Mouse (Mus musculus) heart, adult 2 months (tissue): ENCODE measurements around the gene Med13. TPM values are rescaled to one million over a fixed set of nuclear protein-coding genes. Genes with fewer than 3 reads are reported as not detected.

Source experiments
- DNase-seq, 2 experiments: peaks; one replicate each; pipeline ENCODE4 v3.0.0; 2021
- H3K27ac ChIP-seq: fragments of 200-600 bp; 2 replicates; pipeline ENCODE4 v1.8.1; 2022
- H3K27me3 ChIP-seq: fragments of 200-500 bp; 2 replicates; pipeline ENCODE4 v1.6.1; 2012; ENCODE audit warnings: mild to moderate bottlenecking, low read length, inconsistent platforms, mixed read lengths; ENCODE audit not compliant: control insufficient read depth, insufficient read depth
- H3K36me3 ChIP-seq: fragments of 200-500 bp; 2 replicates; pipeline ENCODE4 v1.6.1; 2012; ENCODE audit warnings: low read length, inconsistent platforms; ENCODE audit not compliant: control insufficient read depth, insufficient read depth
- H3K4me1 ChIP-seq: fragments of 200-500 bp; 2 replicates; pipeline ENCODE4 v1.6.1; 2011; ENCODE audit warnings: low read length; ENCODE audit not compliant: control insufficient read depth, insufficient read depth
- H3K4me3 ChIP-seq: fragments of 200-600 bp; 2 replicates; pipeline ENCODE4 v1.8.1; 2022
- H3K79me2 ChIP-seq: fragments of 200-500 bp; replicated peaks from 2 replicates; pipeline ENCODE4 v1.6.1; 2012; ENCODE audit warnings: mild to moderate bottlenecking, inconsistent platforms, low read length, moderate library complexity, mixed read lengths; ENCODE audit not compliant: control insufficient read depth, insufficient read depth
- H3K9ac ChIP-seq: fragments of 200-500 bp; 2 replicates; pipeline ENCODE4 v1.6.1; 2012; ENCODE audit warnings: low read depth, mild to moderate bottlenecking, control low read depth, inconsistent platforms, low read length, mixed read lengths
- CTCF ChIP-seq: fragments of 200-600 bp; IDR thresholded peaks from 2 replicates; pipeline ENCODE4 v1.8.1; 2022; ENCODE audit warnings: antibody characterized with exemption, mild to moderate bottlenecking, moderate library complexity
- EP300 ChIP-seq: fragments of 200-500 bp; IDR thresholded peaks from 2 replicates; pipeline ENCODE4 v1.6.1; 2011; ENCODE audit warnings: low read depth, low read length, control low read depth; ENCODE audit not compliant: insufficient read depth
- POLR2A ChIP-seq: fragments of 200-500 bp; IDR thresholded peaks from 2 replicates; pipeline ENCODE4 v1.6.1; 2011; ENCODE audit warnings: mild to moderate bottlenecking, low read depth, low read length, control low read depth; ENCODE audit not compliant: insufficient read depth
- WGBS: fragments of 180-500 bp; shearing (Covaris S2); methylation state at CpG from one replicate; pipeline ENCODE4 v1.1.7; 2018; 5-methylcytosine and 5-hydroxymethylcytosine counted together
- intact Hi-C: fragments of 180-260 bp; cut with DNase I; formaldehyde crosslinking; loops from one replicate; pipeline ENCODE4 v1.15.1; 2025
- polyA plus RNA-seq: library from polyadenylated mRNA; depleted of rRNA; stranded (reverse); fragments of >200 nt; gene quantifications from 2 replicates; pipeline ENCODE4 v1.2.3, GENCODE M21; 2012; rRNA removed
- total RNA-seq, 2 experiments: library from RNA; stranded (reverse); gene quantifications; 2 replicates each; pipeline ENCODE4 v1.2.3; 2021

Gene Med13
- total and polyA plus RNA-seq, 3 experiments, result 15.9 to 36.6 (median 32.2) TPM

- 33% methylated on average over 1 of the region's 1 CpGs for WGBS
- no peaks in the 10 kb centered on the region for H3K27me3 ChIP-seq
- peaks cover 1% of the 10 kb centered on the region; the same call in 1 of the 2 replicates for H3K4me1 ChIP-seq
- intact Hi-C loops, result no loop called here
- H3K27ac ChIP-seq, result no peak overlapping the region
- no peaks in the 10 kb centered on the region for H3K36me3 ChIP-seq
- DNase-seq, result no peak
- no peak for TF ChIP-seq POLR2A
- no peak for TF ChIP-seq EP300
- no peak for TF ChIP-seq CTCF
- no peak overlapping the region for H3K9ac ChIP-seq
- H3K79me2 ChIP-seq, result no peaks in the 10 kb centered on the region
- H3K4me3 ChIP-seq, result no peak overlapping the region
Observed at GRCm38 (mm10) chr11:86253342-86253741, 104.1 kb downstream of the Med13 start.

GRCm38 (mm10) chr11:86232446-86232845 lies 125.0 kb downstream of the Med13 start:
- TF ChIP-seq CTCF (no peak), POLR2A (no peak), EP300 (no peak)
- no peaks in the 10 kb centered on the region for H3K36me3 ChIP-seq
- WGBS, result 86% methylated on average over 4 of the region's 4 CpGs

GRCm38 (mm10) chr11:86231781-86232350 lies 125.5 kb downstream of the Med13 start:
- Histone ChIP-seq H3K9ac (no peak overlapping the region), H3K4me1 (no peaks in the 10 kb centered on the region), H3K79me2 (no peaks in the 10 kb centered on the region), H3K27ac (no peak overlapping the region), H3K27me3 (no peaks in the 10 kb centered on the region), H3K36me3 (no peaks in the 10 kb centered on the region), H3K4me3 (no peak overlapping the region)
- no peak for TF ChIP-seq POLR2A
- no peak for DNase-seq
- intact Hi-C loops, result no loop called here
- 97% methylated on average over 13 of the region's 13 CpGs for WGBS

More at GRCm38 (mm10) chr11:86232446-86232845, 125.0 kb downstream of the Med13 start:
- Histone ChIP-seq H3K4me1 (no peaks in the 10 kb centered on the region), H3K79me2 (no peaks in the 10 kb centered on the region), H3K9ac (no peak overlapping the region), H3K4me3 (no peak overlapping the region), H3K27me3 (no peaks in the 10 kb centered on the region), H3K27ac (no peak overlapping the region)
- no peak for DNase-seq
- intact Hi-C loops, result no loop called here

- no peaks in the 10 kb centered on the region for H3K79me2 ChIP-seq
- intact Hi-C loops, result no loop called here
- TF ChIP-seq CTCF (no peak), EP300 (no peak), POLR2A (no peak)
- H3K9ac ChIP-seq, result no peak overlapping the region
- H3K27ac ChIP-seq, result no peak overlapping the region
- WGBS, result 86% methylated on average over 8 of the region's 8 CpGs
- no peak overlapping the region for H3K4me3 ChIP-seq
- no peaks in the 10 kb centered on the region for H3K27me3 ChIP-seq
- H3K4me1 ChIP-seq, result no peaks in the 10 kb centered on the region; the same call in 1 of the 2 replicates
- DNase-seq, result no peak
- H3K36me3 ChIP-seq, result no peaks in the 10 kb centered on the region
Observed at GRCm38 (mm10) chr11:86226646-86227180, 130.7 kb downstream of the Med13 start.

- DNase-seq, result no peak
- Histone ChIP-seq H3K4me3 (no peak overlapping the region), H3K36me3 (no peaks in the 10 kb centered on the region), H3K9ac (no peak overlapping the region), H3K27ac (no peak overlapping the region), H3K27me3 (no peaks in the 10 kb centered on the region), H3K79me2 (no peaks in the 10 kb centered on the region), H3K4me1 (no peaks in the 10 kb centered on the region; the same call in 1 of the 2 replicates)
- TF ChIP-seq POLR2A (no peak), EP300 (no peak), CTCF (no peak)
- intact Hi-C loops, result no loop called here
- WGBS, result 85% methylated on average over 4 of the region's 4 CpGs
Observed at GRCm38 (mm10) chr11:86225761-86226160, 131.6 kb downstream of the Med13 start.

Other genes starting within 250 kb of the Med13 start
- gene Brip1, start 156.4 kb downstream of the Med13 start, total RNA-seq, result under 1 TPM; 0.39 to 0.64 TPM
- 0.14 and 0.29 TPM in 2 replicates for gene Brip1, start 156.4 kb downstream of the Med13 start, polyA plus RNA-seq
- 1 to 10 TPM; 5.2 to 7.5 TPM for gene Ints2, start 100.0 kb downstream of the Med13 start, total RNA-seq
- gene Ints2, start 100.0 kb downstream of the Med13 start, polyA plus RNA-seq, result 3.2 and 5.7 TPM in 2 replicates
- 10 to 100 TPM; 26.2 to 35.0 TPM for gene Rnft1, start 127.1 kb upstream of the Med13 start, total RNA-seq
- gene Rnft1, start 127.1 kb upstream of the Med13 start, polyA plus RNA-seq, result 6.8 and 14.3 TPM in 2 replicates
- gene Rps6kb1, start 187.2 kb upstream of the Med13 start, total RNA-seq, result 10 to 100 TPM; 18.3 to 22.4 TPM
- 6.4 and 8.1 TPM in 2 replicates for gene Rps6kb1, start 187.2 kb upstream of the Med13 start, polyA plus RNA-seq
- 1 to 10 TPM; 5.7 to 6.2 TPM for gene Tubd1, start 187.4 kb upstream of the Med13 start, total RNA-seq
- gene Tubd1, start 187.4 kb upstream of the Med13 start, polyA plus RNA-seq, result 4.7 and 8.3 TPM in 2 replicates